Mouse (Mus musculus): ENCODE measurements around the gene Apopt1. TPM values are rescaled to one million over a fixed set of nuclear protein-coding genes. Genes with fewer than 3 reads are reported as not detected.

The Apopt1 gene
- total RNA-seq, 4 experiments from 2014 or later: 36.2 to 40.8 (median 38.9) TPM

DNA sequence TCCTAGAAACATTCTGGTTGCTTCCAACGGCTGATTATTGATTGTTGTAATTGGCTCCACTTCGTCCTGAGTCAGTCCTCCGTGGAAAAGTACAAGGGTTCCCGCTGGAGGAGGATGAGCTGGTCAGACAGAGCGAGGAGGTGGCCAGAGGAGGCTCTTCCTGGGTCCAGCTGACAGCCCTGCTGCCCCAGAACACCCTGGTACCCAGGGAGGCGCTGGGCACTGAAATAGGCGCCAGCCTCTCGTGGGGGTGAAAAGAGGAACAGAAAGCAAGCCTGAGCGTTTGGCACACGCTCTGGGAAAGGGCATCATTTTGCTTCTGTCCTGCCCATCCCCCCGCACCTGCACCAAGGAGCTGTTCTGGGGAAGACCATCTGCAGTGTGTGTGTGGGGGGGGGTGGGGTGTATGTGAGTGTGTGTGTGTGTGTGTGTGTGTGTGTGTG lies 30.9 kb downstream of the Apopt1 start:
- DNase-seq (ENCODE audit: low spot score in 2 of 2): no peak

DNA sequence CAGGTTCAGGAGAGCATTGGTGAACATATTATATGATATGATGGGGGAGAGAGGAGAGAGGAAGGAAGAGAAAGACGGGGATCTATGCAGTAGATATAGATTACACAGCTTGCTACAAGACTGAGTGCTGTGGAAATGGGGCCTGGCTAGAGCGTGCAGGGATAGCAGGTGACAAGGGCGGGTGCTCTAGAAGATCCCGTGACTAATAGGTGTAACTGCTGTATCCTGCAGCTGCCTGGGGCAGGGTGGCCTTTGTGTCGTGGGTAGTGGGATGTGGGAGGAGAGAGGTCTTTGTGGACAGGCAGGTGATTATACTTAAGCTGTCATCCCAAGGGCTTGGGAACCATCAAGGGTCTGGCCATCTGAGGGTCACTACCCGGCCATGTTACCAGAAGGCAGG lies 32.2 kb downstream of the Apopt1 start:
- DNase-seq (ENCODE audit: low spot score in 2 of 2): no peak

DNA sequence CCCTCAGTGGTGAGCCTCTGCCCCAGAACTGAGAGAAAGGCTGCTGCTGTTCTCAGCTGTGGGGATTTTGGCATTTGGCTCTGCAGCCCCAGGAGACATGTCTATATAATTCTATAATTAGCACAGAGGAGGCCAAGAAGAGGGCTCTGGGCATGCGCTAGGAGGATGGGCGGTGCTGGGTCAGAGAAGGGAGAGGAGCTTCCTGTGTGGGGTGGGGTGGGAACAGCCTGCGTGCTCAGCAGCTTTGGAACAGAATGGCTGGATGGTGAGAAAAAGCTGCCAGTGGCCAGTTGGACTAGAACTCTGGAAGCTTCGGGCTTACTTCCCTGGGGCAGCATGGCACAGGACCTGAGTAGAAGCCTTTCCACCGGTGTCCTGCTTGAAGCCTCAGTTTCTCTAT lies 33.0 kb downstream of the Apopt1 start:
- DNase-seq (ENCODE audit: low spot score in 2 of 2): peak; percentile 66 to 69

DNA sequence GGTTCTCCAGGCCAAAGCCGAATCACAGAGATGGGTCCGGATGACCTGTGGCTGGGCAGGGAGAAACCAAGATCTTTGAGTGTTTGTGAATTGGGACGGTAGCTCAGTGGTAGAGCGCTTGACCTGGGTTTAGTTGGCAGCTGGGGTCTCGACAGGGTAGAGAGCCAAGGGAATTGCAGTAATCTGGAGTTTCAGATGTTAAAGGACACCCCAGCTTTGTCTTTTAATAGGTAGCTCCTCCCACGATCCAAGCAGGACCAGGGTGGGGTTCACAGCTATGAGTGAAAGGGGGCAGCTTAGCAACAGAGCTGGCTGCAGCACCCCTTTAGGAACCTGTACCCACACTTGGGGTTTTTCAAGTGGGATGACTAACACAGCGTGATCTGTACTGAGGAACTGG lies 34.4 kb downstream of the Apopt1 start:
- no peak for DNase-seq (ENCODE audit: low spot score in 2 of 2)

DNA sequence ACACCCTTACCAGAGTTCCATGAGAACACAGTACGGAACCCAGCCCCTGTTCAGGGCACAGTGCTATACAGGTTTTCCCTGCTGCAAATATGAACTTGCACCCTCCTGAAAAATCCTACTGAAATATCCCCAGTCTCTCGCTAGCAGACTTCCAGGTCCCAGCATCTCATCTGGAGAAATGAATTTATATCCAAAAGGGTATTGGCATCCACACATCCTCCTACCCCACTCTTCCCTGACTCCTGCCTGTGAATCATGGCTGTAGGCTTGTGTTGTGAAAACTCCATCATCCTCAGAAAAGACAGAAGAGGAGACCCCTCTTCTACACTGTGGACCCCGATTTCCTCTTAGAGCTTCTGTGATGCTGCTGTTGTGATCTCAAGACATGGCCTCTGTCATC lies 37.7 kb downstream of the Apopt1 start:
- no peak for DNase-seq (ENCODE audit: low spot score in 2 of 2)

DNA sequence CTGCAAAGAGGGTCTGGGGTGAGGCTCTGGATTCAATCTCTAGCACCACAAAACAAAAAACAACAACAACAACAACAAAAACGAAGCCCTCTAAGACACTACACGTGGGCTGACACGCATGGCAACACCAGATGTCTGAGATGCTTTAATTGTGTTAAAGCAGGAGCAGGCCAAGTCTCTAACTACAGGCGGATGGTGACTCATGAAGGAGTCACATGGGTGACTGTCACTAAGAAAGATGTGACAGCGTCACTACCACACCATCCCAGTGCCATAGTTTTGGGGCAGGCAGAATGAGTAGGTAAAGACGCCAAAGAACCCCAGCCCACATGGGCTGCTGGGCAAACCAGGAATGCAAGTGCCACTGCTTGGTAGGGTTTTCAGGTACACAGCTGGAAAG lies 39.4 kb downstream of the Apopt1 start:
- no peak for DNase-seq (ENCODE audit: low spot score in 2 of 2)

DNA sequence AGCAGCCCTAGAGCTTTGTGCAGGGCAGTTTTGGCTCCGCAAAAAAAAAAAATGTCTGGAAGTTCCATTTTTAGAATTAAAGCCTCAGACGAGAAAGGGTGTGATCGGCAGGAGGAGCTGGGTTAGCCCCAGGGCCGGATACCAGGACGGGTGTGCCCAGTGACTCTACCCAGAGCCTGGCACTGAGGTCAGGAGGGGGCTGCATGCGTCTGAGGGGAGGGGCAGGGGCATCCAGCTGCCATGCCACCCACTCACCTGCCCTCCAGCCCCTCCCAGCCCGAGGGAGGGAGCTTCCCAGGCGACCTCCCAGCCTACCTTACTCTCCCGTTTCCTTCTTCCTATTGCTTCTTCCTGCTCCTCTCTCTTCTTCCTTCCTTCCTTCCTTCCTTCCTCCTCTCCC lies 40.3 kb downstream of the Apopt1 start:
- DNase-seq (ENCODE audit: low spot score in 2 of 2): no peak

DNA sequence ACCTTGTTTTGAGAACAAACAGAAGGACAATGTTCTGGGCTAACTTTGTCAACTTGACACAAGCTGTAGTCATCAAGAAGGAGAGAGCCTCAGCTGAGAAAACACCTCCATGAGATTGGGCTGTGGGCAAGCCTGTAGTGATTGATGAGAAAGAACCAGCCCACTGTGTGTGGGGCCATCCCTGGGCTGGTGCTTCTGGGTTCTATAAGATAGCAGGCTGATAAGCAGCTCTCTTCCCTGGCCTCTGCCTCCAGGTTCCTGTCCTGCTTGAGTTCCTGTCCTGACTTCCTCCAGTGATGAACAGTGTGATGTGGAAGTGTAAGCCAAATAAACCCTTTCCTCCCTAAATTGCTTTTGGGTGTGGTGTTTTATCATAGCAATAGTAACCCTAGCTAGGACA lies 41.6 kb downstream of the Apopt1 start:
- no peak for DNase-seq (ENCODE audit: low spot score in 2 of 2)

DNA sequence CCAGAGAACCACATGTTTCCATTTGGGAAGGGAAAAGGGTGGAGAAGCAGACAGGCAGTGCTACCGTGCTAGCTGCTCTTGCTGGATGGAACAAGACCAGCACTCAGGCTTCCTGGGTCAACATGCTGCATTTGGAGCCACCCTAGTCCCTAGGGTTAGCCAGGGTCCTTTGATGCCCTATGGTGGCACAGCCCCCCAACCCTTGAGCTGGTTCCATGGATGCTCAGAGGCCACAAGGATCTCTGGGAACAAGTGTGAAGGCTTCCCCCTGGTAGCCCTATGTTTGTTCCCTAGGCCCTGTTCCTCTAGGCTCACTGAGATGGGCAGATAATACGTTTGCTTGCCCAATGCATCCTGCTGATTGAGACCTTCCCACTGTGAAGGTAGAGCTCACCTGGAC lies 42.2 kb downstream of the Apopt1 start:
- no peak for DNase-seq (ENCODE audit: low spot score in 2 of 2)

DNA sequence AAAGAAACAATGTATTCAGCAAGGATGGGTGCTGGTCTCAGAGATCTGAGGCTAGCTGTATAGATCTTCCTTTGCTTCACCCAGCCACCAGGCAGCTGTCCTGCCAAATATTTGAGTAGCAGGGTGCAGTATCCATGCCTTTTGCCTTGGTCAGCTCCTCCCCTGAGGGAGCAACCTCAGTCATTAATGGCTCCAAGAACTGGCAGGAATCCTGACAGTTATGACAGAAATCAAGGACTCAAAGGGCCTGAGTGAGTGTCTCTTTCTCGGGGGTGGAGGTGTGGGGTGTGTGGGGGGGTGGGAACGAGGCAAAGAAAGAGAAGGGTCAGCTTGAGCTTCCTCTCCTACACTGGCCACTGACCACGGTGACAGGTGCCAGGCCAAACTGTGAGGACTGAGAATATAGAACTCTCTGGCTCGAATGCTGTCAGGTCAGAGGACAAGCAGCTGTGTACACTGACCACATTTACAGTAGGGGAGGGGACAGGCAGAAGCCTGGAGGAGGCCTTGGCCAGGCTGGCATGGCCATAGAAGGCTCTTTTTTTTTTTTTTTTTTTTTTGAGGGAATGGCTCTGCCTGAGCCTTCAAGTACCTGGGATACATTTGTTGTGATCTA lies 43.1 kb downstream of the Apopt1 start:
- no peak for DNase-seq (ENCODE audit: low spot score in 2 of 2)

DNA sequence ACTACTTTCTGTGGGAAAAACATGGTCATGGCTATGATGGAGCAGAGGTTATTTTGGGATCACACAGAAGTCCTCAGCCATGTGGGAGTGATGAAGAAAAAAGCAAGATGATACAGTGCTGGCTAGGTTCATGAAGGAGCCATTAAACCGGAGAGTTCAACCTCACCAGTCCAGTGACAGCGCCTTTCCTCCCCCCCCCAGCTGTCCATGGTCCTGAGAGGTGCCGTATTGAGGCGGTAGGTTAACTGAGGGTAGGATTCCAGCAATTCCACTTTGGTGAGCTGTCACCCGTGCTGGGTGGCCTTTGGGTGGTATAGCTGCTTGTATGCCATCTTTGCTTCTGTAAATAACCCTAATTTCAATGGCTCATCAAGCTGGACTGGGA lies 43.6 kb downstream of the Apopt1 start:
- no peak for DNase-seq (ENCODE audit: low spot score in 2 of 2)

DNA sequence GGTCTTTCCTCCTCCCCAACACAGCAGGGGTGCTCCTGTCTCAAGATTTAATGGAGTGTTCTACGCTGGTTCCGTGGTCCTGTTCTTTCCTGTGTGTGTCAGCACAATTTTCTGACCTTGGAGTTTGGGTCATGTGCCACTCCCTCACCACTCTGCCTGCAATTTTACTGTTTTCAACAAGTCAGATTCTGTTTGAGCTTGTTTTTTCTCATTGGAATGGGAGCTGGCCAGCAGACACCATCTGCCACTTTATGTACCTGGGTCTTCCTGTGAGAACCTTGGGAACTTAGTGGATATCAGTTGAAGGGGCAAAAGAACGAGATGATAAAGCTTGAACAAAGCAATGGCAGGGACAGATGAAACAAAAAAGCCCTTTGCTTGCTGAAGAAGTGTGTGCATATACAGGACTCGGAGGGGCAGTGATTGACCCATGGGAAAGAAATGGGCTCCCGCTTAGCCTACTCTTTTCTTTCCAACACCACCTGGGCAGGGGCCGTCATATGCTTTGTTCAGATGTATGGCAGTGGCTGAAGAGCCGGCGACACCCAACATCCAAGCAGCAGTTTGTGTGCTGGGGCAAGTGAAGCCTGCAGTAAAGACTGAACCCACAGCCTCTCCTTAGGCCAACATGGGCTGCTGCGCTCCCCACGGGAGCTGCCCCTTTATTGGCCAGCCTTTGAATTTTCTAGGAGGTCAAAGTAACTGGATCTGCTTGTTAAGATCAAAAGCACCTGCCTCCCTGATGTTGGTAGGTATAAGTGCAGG lies 44.7 kb downstream of the Apopt1 start:
- no peak for DNase-seq (ENCODE audit: low spot score in 2 of 2)

DNA sequence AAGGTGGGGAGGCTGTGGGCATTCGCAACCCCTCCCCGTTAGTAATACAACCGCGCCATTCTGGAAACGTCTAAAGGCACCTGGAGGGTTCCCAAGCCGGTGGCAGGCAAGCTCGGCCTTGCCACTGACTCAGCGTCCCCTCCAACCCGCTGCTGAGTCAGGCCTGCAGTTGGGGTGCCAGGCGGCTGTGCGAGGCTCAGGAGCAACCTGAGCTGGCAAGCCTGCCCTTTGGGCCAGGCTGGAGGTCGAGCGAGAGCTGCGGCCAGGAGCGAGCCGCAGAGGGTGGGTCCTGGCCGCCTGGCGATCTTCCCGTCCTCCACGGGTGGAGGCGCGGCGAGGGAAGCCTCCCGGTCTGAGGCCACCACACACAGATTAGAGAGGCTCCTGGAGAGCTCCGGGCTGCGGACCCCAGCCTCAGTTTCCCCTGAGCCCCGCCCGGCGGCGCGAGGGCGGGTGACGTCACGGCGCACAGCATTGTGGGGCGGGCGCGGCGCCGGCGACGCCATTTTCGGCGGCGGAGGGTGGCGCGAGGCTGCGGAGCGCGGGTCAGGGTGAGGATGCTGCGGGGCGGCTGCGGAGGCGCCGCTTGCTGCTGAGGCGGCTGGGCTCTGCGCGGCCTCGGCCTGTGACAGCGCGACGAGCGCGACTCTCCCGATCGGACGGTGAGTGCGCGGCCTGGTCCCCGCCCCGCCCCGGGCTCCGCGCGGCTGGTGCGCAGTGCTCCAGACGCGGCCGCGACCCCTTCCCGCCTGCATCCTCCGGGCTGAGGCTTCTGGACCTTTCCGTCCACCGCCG lies 45.5 kb downstream of the Apopt1 start, which contains the start of gene Klc1:
Klc1 (plus strand) TSS at position 469 of the 795 bp plus-strand sequence.
- DNase-seq (ENCODE audit: low spot score in 2 of 2): peak; percentile 56 to 59

DNA sequence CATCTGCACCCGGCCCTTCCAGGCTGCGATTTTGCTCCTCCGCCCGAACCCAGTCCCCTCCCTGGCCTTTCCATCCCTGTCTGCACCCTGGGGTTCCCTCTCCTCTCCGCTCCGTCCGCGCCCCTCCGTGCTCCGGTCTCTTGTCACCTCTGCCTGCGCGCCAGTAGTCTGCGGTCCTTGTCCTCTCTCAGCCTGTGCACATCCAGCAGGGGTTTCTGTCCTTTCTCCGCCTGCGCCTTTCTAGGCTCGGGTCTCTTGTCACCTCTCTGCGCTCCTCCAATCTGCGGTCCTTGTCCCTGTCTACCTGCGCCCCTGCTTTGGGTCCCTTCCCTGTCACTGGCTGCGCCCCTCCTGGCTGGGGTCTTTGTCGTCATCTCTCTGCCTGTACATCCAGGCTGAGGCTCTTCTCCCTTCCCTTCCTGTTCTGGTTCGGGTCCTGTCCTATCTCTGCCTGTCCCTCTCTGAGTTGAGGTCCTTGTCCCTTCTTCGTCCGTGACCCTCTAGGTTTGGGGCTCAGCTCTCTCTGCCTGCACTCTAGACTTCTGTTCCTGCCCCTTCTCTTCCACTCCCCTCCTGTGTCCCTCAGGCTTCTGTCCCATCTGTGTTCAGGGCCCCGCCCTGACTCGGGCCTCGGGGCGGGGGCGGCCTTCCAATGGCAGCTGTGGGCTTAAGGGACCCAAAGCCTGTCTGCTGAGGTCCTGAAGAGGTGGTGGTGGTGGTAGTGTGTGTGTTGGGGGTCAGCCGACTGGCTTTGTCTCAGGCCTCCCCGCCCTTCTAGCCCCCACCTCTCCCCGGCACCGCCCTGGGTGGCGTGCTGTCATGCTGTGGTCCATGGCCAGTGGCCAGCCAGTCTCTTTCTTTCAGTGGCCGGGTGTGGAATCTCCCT lies 46.4 kb downstream of the Apopt1 start:
- DNase-seq (ENCODE audit: low spot score in 2 of 2): peak; percentile 57 to 66

DNA sequence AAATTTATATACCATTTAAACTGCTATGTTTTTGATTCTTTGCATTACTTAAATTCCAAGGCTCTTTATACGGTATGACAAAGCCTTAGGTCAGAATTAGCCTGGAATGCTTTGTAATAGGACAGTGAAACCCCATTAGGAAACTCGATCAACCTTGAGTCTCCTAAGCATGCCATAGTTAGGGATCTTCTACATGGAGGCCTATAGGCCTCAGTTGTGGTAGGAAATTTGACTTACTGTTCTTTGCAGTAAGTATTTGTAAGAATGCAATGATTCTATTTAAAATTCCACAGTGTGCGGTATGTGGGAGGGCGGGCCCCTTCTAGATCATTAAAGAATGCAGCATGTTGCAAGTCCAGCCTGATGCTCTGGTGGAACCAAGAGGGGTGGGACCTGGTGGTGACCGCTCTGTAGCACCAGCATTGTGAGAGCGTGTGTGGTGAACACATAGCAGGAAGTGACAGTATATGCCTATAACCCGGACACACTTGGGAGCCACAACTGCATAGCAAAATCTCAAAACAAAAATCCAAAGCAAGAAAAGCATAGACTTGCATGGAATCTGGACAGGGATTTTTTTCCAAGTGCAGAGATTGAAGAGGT lies 47.3 kb downstream of the Apopt1 start:
- DNase-seq (ENCODE audit: low spot score in 2 of 2): no peak

DNA sequence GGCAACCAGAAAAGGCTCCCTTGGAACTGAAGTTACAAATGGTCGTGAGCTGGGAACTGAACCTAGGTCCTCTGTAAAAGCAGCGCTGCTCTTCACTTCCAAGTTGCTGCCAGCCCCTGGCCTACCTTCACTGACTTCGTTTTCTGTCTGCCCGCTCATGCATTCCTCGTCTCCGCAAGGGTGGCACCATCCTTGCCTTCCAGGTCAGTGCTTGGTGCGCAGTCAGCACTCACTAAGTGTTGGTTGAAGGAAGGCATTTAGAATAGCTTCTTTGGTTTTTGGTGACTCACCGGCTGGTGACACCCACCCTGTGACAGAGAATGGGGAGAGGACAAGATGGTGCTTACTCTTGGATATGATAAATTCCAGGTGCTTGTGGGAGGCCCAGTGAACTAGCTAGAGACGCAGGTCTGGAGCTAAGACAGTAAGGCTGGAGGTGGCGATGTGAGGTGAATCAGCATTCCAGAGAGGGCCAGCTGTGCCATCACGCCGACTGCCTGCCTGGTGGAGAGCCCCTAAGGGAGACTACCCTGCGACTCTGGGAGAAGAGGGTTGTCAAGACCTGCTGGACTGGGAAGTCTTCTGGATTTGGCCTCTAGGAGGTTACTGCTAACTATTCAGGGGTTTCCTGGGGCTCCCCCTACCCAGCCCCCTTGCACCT lies 49.7 kb downstream of the Apopt1 start:
- no peak for DNase-seq (ENCODE audit: low spot score in 2 of 2)

DNA sequence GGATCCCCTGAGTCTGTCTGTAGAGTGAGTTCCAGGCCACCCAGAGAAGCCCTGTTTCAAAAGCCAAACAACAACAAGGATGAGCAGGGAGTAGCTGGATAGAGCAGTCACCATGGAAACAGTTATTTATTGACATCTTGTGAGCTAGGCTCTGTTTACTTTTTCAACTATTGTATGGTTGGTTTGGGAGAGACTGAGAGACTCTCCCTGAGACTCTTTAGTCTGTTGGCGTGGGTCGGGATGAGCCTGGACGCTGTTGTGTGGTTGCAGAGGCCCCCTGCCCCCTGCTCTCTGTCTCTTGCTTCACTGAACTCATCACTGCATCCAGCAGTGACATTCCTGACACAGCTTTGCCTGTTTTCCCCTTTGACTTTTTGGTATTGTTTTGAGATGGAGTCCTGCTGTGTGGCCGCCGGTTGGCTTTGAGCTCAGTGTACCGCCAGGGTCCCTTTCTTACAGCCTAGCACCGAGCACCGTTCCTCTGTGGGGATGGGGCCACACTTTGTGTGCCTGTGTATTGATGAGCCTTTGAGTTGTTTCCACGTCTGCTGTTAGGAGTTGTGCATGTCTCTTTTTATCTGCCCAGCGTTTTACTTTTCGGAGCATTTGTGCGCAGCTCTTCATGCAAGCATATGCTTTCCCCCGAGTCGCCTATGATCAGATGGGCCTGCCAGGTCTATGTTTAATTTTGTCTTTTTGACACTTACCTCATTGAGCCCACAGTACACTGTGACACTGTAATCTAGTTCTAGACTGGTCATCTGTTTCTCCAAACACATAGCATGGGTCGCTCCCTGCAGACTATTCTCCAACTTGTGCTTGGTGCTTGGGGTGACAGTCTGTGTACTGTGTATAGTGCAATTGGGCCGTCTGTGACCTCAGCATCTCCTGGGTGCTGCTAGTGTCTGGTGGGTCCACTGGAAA lies 53.5 kb downstream of the Apopt1 start:
- no peak for DNase-seq (ENCODE audit: low spot score in 2 of 2)

DNA sequence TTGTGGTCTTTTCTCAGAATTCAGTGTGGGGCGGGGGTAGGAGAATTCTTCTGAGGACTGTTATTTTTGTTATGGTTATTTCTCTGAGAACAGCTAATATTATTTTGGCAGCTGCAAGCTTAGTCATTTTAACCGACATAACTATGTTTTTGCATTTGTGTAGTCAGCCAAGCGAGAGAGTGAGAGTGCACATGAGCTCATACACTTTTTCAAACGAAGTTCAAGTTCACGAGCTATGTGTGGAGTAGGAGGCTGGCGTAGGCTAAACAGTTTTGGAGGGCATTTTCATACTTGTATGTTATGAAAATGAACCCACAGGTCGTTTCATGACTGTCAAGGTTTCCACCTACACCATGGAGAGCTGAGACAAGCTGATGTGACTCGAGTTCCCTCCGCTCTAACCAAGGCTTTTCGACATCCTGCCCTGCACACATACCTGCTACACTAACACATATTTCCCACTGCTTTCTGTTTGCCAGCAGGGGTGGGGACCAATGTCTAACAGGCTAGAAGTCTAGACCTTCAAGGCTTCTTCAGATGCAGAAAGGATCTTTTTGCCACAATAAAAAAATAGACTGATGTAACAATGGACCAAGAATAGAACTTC lies 55.4 kb downstream of the Apopt1 start:
- DNase-seq (ENCODE audit: low spot score in 2 of 2): no peak

DNA sequence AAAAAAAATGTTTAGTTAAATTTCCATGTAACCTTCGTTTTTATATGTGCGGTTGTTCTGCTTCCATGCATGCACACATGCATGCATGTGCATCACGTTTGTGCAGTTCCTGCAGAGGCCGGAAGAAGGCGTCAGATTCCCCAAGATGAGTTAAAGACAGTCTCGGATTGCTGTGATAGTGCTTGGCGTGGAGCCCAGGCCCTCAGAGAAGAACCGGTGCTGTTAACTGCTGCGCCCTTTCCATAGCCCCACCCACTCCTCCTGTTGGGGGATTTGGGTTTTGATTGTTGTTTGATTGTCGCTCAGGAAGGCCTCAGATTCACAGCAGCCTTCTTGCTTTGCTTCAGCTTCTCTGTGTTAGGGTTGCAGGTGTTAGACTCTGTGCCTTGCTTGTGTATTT lies 56.2 kb downstream of the Apopt1 start:
- peak in 1 of 2 experiments; percentile 26 for DNase-seq (ENCODE audit: low spot score in 2 of 2)

Measured in gastrocnemius, adult 8-10 months (tissue).